Mouse (Mus musculus) lung, postnatal 4 days (tissue): ENCODE measurements at regions not wholly inside any gene's neighbourhood (a gene's known extent, or its start where the extent isn't known, plus 50 kb on each side); places are given as distances from the start of the nearest gene placed in this dataset.

Experiments used
- DNase-seq, 2 experiments: peaks; one replicate each; pipeline ENCODE4 v3.0.0; 2021

DNA sequence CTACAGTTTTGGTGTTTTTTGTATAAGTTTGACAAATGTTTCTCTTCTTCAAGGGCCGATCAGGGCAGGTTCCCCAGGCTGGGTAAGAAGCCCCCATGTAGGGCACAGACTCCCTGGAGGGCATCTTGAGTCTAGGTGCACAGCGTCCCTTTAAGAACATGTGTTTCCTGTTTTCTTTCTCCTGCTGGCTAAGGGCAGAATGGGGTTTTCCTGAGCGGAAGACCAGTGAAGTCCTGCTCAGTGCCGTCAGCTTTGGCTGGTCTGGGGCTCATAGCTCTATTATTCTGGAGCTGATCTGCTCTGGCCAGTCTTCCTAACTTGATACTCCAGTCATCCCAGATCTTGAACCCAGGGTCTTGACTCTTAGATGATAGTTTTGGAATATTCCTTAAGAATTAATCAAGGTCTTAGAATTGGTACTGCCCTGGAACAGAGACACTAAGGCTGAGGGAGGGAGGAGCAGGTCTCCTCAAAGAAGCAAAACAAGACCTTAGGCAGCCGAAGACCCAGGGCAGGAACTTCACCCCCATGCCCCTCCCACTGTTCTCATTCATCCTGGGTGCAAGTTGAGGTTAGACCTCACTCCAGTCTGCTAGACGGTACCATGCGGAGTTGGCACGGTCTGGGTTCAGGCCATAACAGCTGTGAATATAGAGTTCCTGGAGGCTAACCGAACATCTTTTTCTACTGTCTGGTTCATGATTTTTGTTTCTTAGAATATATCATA, 70.8 kb upstream of the Haao start:
- DNase-seq: peak in 1 of 2 experiments; percentile 32

GRCm38 (mm10) chr17:83917781-83918180, 70.0 kb upstream of the Haao start:
- no peak for DNase-seq

DNA sequence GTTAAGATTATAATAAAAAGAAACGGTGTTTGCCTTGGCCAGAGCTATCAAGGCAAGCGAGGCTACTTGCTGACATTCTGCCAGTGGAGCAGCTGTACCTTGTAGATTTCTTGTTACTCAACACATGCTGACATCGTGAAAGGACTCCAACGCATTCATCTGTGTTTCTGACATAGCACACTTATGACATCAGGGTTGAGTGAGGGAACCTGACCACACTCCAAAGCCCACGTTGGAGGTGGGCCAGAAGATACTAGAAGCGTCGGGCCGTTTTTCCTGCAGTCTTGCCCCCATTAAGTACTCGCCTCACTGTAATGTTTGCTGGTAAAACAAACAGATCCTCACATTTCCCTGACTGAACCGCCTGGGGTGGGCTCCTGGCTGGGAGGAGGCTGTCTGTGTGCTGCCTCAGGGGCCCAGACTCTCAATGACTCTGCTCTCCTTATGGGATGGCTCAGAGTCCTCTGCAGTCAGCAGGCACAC, 69.0 kb upstream of the Haao start:
- peak; percentile 68 to 80 for DNase-seq

GRCm38 (mm10) chr17:83915034-83915433, 67.3 kb upstream of the Haao start:
- no peak for DNase-seq

DNA sequence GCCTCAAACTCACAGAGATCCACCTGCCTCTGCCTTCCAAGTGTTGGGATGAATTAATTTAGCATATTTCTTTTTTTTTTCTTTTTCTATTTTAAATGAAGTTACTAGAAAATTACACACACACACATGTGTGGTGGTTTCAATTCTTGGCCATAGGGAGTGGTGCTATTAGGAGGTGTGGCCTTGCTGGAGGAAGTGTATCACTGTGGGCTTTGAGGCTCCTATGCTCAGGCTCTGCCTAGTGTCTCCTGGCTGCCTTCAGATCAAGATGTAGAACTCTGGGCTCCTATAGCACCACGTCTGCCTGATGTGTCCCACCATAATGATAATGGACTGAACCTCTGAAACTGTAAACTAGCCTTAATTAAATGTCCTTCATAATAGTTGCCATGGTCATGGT, 66.8 kb upstream of the Haao start:
- DNase-seq: no peak

DNA sequence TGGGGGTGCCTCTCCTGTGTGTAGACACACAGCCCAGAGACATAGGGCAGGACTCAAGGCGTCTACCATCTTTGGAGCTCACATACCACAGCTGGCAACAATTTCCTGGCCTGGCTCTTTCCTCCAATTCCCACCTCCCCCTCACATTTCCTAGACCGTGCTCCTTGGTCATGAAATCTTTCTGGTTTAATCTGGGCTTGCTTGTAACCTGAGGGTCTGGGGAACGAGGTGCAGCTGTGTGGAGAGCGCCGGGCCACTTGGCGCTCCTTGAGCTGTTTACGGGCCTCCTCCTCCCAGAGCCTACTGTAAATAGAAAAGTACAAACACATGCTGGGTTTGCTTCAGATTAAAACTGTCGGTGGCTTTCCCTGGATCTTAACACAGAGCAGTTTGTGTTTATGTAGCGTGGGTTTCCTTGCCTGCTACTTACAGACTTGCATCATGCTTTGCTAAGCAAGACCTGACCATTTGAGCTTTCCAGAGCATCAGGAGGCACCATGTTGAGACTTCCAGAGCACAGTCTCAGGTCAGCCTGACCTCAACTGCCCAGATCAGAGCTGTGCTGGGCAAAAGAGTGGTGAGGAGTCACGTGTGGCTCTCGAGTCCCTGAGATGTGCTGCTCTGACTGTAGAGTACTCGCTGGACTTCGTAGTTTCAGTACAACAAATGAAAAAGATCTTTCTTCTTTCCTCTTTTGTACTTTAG, 66.1 kb upstream of the Haao start:
- peak in 1 of 2 experiments; percentile 30 for DNase-seq

- DNase-seq: no peak
Measured at GRCm38 (mm10) chr17:83912421-83912820, 64.7 kb upstream of the Haao start.

- DNase-seq: no peak
Measured at GRCm38 (mm10) chr17:83908811-83909210, 61.0 kb upstream of the Haao start.

- no peak for DNase-seq
Measured at GRCm38 (mm10) chr17:83907538-83907937, 59.8 kb upstream of the Haao start.

DNA sequence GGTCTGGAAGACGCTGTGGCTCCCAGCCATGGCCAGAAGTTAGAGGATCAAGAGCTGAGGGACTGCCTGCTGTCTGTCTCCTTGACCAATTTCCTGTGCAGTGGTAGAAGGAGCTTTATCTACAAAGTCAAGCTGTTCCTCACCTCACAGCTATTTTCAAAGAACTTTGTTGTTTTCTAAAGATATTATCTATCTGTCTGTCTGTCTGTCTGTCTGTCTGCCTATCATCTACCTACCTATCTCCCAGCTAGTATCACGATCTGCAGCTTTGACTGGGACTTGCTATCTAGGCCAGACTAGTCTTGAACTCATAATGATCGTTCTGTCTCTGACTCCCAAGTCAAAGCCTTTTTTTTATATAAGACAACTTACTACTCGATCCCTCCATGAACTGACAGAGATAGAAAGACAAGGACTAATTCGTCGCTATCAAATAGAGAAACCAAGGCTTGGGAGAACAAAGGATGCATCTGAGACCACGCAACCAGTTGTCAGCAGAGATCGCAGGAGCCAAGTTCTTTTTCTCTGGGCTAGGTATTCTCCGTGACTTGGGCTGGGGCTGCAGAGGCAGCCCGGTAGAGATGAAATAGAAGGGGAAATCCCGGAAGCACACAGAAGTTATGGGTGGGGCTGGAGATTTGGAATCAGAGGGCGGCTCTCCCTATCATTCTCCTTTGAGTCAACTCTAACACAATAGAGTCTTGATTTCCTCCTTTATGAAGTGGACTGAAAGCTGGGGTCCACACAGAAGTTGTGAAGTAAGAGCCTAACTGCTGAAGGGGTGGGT, 59.2 kb upstream of the Haao start:
- DNase-seq: no peak

GRCm38 (mm10) chr17:83903467-83903866, 55.7 kb upstream of the Haao start:
- DNase-seq: peak; percentile 80 to 82

- no peak for DNase-seq
Measured at GRCm38 (mm10) chr17:83902523-83902922, 54.8 kb upstream of the Haao start.

DNA sequence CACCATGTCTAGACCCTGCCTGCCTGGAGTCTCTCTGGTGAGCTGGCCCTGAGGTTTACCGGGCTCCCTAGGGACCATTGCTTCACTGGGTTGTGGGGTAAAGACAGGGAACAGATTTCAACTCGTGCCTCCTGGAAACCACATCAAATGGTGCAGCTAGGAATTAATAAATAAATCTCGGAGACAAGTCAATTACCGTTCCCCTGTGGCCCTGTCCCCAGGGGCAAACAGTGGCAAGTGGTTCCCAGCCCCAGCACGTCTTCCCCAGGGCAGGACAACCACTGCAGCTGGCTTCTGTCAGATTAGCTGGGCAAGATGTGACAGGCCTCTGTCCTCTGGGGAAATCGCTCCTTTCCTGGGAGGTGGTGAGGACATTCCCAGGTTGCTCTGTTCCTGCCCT, 54.3 kb upstream of the Haao start:
- peak in 1 of 2 experiments; percentile 55 for DNase-seq

DNA sequence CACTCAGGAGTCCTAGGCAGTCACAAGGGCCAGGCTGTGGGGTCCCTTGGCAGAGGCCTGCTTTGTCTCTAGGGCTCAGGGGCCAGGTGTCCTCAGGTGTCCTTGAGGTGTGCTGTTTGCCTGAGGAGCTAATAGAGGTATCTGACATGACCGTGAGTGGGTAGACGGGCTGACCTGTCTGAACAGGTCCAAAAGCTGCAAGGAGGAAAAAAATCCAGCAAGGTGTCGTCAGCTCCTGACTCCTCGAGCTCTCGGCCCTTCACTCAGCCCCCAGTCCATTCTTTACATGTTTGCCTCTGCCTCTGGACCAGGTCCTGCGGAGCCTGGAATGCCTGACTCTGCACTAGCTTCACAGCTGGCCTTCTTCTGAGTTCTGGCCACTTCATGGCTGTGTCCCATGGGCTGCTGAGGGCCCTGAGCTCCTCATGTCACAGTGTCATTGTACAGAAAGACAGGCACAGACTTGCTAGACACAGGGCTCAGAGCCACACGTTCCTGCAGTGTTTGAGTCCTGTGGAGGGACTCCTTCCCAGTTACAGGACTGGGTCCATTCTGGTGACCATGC, 51.9 kb upstream of the Haao start:
- DNase-seq: peak in 1 of 2 experiments; percentile 38

DNA sequence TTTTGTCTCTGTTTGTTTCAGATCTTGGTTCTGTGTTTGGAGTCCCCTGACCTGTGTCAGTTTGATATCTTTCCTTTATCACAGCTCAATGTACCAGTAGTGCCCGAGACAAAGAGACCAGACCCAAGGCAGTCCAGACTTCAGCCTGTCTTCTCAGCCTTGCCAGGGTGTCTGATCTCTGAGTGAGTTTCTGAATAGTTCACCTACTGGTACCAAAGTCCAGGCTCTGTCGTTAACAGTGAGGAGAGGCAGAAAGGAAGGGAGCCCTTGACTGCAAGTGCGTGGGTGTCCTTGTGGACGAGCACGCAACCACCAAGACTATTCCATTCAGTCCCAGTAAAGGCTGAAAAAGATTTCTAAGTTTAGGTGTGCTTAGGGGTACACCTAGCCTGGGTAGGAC, 50.8 kb upstream of the Haao start:
- no peak for DNase-seq
